Mouse (Mus musculus) lung, postnatal 0 days (tissue): ENCODE data around the gene Thra.
A peak's percentile ranks its signal among the peaks of the same experiment; 100 is the strongest.

Experiments
- CTCF ChIP-seq: IDR thresholded peaks from 2 replicates; pipeline ENCODE4 v1.5.1; 2016; ENCODE audit warnings: antibody characterized with exemption, mild to moderate bottlenecking
- EP300 ChIP-seq: IDR thresholded peaks from 2 replicates; pipeline ENCODE4 v1.6.1; 2016; ENCODE audit warnings: antibody characterized with exemption, mild to moderate bottlenecking, control low read depth

DNA sequence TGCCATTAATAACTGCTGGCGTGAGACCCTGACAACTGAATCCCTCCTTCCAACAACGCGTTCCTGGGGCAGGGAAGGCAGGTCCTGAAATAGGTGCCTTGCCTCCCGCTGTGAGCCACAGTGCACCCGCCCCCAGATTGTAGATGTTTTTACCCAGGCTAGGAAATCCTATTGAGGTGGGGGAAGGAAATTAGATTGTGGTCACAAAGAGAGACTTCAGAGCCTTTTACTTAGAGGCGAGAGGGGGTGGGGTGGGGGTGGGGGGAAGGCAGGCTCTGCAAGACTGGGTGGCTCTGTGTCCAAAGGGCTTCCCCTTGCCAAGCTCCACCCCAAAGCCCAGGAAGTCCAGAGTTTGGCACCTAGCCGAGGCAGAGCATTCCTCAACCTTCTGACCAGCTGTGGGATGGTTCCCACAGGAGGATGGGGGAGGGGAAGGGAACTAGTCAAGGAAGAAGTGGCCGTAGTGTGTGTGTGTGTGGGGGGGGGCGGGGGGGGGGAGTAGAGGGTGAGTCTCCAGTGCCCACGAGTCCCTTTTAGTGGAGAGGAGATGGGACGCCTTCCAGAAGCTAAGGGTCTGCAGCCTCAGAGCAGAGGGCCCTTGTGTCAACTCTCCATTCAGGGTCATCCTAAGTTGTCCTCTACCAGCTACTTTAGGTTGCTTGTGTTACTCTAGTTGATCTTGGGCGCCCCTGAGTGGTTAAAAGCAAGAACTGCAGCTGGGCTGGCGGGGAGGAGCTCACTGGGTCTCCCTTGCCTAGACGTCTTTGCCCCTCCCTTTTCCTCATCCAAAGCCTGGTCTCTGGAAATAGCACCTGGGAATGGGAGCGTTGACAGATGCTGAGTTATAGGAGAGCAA lies 46.1 kb downstream of the Thra start:
- TF ChIP-seq CTCF (peak; percentile 91), EP300 (peak; percentile 69; the same call in 1 of the 2 replicates)
